Mouse (Mus musculus) thymus, postnatal 14 days (tissue): ENCODE results near the gene Shisal2a.

ENCODE experiments used
- DNase-seq: peaks from one replicate; pipeline ENCODE4 v3.0.0; 2021

The Shisal2a gene

DNA sequence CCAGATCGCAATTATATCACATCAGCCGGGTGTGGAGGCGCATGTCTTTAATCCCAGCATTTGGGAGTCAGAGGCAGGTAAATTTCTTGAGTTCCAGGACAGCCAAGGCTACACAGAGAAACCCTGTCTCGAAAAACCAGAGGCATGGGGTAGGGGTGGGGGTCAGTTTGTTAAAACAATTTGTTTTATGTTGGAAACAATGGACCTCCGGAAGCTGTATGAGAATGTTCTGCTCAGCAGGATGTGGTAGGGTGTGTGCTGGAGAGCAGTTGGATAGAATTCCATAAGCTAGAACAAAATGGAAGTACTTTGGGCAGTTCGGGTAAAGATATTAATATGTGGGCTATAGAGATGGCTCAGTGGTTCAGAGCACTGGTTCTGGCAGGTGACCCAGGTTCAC, 47.7 kb downstream of the Shisal2a start:
- DNase-seq, result no peak

DNA sequence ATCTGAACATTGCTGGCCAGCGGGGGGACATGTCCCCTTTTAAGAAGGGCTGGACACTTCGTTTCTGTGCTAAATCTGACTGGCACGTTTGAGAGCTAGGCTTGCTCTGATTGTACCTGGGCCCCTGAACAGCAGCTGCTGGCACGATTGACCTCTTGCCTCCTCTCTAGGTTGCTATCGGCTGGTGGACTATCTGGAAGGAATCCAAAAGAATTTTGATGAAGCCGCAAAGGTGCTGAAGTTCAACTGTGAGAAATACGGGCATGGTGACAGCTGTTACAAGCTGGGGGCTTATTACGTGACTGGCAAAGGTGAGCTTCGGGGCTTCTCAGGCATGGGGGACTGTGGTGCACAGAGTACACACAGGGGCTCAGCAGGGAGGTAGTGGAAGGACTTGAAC, 51.1 kb downstream of the Shisal2a start:
- no peak for DNase-seq

DNA sequence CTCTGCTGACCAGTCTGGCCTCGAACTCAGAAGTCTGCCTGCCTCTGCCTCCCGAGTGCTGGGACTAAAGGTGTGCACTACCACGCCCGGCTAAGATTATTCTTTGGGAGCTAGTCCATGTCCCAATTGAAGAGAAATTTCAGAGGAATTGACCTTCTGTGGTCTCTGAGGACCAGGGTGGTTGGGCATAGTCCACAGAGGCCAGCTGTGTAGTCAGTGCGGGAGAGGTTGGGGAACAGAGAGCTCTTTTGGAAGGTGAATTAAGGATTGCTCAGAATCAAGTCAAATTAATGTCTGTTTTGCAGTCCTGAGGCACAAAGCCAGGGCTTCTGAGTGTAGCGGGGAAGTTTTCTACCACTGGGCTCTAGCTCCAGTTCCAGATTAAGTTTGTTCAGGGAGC, 53.3 kb downstream of the Shisal2a start:
- no peak for DNase-seq

DNA sequence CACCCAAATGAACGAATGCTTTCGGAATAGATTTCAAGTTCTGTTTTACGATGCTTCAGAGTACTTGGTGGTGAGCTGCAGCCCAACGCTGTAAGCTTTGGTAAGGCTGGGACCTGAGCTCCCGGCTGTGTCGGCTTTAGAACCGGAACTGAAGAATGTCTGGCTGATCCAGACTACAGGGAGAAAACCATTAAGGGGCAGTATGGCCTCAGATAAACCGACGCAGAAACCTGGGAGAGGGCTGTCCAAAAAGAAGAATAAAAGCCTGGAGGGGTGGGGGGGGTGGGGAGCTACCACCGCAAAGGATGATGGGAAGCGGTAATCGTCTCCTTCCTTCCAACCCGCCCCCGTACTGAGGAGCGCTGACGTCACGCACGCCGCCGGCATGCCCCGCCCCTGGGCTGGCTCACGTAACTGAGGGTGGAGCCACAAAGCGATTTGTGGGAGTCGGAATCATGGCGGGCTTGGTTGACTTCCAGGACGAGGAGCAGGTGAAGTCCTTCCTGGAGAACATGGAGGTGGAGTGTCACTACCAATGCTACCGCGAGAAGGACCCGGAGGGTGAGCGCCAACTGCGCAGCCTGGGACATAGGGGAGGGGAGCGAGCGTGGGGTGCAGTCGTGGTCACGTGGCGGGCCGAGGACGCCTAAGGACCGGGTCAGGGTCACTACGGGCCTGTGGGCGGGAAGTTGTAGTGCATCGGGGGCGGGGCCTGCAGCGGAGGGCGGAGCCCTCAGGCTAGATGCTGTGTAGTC, 55.2 kb downstream of the Shisal2a start, which contains the start of gene Coa7:
TSS of gene Coa7 (plus strand) at position 411 of the 755 bp plus-strand sequence.
- DNase-seq, result peak; percentile 98

DNA sequence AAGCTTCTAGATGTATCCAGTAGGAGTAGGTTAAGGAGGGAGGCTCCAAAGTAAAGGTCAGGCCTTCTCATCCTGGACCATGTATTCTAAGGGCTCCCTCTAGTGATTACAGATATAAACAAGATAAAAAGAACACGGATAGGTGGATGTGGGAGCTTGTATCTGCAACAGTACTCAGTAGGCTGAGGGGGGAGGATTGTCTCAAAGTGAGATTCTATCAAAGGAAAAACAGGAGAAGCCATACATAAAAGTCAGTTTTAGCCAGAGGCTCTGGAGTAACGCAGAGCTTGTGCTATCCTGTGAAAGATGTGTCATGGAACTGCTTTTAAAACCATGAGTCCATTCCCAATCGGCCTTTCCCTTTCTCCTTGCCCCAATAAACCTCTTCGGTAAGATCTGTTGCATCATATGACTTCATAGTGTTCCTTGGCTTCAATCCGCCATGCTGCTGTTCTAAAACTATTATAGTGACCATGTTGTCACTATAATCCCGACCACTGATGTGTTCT, 56.0 kb downstream of the Shisal2a start:
- DNase-seq, result no peak

DNA sequence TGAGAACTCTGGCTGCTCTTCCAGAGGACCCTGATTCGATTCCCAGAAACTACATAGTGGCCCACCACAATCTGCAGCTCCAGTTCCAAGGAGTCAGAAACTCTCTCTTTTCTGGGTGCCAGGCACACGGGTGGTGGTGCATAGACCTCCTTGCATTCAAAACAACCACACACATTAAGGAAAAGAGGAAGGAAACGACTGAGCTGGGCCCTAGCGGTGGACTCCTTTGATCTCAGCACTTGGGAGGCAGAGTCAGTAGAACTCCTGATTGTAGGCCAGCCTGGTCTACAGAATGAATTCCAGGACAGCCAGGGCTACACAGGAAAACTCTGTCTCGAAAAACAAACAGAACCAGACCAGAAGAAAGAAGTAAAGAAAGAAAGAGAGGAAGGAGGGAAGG, 59.6 kb downstream of the Shisal2a start:
- DNase-seq, result no peak

DNA sequence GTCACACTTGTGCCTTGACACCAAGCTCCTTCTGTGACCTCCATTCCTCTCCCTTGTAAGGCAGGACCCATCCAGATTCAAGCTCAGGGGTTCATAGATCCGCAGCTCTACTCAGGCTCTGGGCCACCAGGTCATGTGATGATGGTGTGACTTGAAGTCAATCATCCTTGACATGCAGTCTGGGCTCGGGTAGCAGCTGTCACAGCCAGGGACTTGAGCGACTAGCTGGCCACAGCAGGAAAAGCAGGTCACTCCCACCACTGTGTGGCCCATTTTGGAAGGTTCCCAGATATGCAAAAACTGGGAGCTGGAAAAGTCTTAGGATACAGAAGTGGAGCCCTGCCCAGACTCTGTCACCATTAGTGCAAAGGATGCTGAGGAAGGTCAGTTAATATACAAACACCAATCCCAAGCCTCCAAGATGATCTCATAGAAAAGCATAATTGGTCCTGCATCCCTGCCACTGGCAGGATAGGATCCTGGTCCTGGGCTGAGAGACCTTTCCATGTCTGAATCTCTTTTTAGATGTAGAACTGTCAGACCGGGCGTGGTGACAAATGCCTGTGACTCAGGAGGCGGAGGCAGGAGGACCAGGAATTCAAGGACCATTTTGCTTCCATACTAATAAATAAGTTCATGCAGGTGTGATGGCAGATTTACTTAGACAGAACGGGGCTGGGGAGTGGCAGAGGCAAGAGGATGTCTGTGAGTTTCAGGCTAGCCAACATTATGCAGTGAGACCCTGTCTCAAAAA, 62.3 kb downstream of the Shisal2a start:
- DNase-seq, result no peak

DNA sequence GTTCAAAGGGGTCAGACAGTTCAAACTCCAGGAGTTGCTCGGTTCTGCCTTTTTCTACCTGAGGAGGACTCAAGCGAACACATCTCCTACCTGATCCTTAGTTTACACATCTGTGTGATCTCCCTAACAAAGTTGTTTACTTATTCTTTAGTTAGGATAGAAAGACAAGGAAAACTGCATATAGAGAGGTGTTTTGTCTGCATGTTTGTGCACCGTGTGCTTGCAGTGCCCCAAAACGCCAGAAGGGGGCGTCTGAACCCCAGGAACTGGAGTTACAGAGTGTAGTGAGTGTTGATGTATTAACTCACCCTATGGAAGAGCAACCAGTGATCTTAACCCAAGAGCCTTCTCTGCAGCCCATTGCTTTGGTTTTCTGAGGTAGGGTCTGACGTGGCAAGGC, 63.4 kb downstream of the Shisal2a start:
- peak; percentile 52 for DNase-seq

DNA sequence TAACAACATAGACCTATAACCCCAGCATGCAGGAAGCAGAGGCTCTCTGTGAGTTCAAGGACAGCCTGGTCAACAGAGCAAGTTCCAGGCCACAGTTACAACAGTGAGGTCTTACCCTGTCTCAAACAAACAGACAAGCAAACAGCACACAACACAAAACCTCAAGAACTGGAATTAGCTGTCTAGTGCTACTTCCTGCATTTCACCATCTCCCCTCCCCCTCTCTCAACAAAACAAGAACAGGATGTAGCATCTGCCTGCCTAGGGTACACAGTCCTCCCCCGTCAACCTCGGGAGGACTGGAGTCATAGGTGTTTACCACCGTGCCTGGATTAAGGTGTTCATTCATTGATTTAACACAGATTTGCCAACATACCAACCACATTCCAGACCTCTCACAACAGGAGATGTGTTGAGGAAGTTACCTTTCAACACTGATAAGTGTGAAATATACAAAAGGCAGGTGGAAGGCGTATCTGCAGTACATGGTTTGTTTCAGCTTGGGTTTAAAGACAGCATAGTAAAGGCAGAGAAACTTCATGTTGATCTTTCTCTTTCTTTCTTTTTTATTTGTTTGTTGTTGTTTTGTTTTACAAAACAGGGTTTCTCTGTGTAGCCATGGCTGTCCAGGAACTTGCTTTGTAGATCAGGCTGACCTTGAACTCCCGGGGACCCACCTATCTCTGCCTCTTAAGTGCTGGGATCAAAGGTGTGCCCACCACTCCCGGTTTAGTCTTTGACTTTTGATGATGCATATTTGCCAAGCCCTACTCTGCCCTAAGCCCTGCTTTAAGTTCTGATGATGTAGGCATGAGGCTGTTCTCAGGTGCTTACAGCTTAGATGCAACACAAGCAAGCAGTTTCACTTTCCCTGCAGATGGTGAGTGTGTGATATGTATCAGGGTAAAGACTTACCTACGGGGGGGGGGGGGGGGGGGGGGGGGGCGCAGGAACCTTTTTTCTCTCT, 64.2 kb downstream of the Shisal2a start:
- peak; percentile 84 for DNase-seq
